Mouse (Mus musculus): Measurements from ENCODE around the gene Pip5k1a. TPM values are rescaled to one million over a fixed set of nuclear protein-coding genes. Genes with fewer than 3 reads are reported as not detected.

The Pip5k1a gene
- polyA plus RNA-seq, 1 experiment = 15.3 TPM

DNA sequence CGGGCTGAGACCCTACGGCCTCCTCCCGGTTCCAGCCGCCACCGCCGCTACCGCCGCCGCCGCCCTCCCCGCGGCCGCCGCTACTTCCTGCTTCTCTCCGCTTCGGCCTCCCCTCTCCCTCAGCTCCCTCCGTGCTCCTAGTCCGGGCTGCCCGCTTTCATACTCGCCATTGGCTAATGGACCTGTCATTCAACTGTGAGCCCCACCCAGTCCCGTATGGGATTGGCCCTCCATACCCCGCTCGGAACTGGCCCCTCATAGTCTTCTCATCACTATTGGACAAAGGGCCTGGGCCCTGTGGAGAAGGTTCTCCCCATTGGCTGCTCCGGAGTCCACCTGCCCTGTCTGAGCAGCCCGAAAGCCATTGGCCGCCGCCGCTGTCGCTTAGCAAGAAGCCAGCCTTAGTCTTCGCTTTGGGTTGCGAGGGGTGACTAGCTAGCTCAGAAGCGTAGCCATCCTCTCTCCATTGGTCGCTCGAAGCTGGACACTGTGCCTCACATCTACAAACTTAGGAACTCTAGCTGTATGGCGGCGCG, 91.3 kb downstream of the Pip5k1a start, which contains the start of gene Zfp687:
Gene Zfp687, minus strand, starts transcription at position 112 of the 536 bp plus-strand sequence.
- no peaks in the 10 kb centered on the region for H3K36me3 ChIP-seq (ENCODE audit: control insufficient read depth, insufficient read depth, low read length)
- peak within 1 kb of the TSS; percentile 93 for H3K27ac ChIP-seq (ENCODE audit: insufficient read depth, low read depth, low read length)
- H3K4me1 ChIP-seq (ENCODE audit: control insufficient read depth, insufficient read depth, low read length) = peaks cover 5% of the 10 kb centered on the region; the same call in 1 of the 2 replicates
- WGBS = under 1% methylated on average over 37 of the region's 37 CpGs
- peak; percentile 100 for DNase-seq
- no peak for TF ChIP-seq CTCF (conservative IDR thresholded peaks at IDR 0.05; ENCODE audit: insufficient read depth, insufficient read length, low read depth, low read length)
- peak; percentile 76 for TF ChIP-seq POLR2A (IDR thresholded peaks at IDR 0.05; ENCODE audit: low read depth, low read length)
- H3K4me3 ChIP-seq (ENCODE audit: insufficient read depth, low read depth, low read length) = peak within 1 kb of the TSS; percentile 76
- H3K27me3 ChIP-seq (replicated peaks; ENCODE audit: control insufficient read depth, insufficient read depth, low read length) = no peaks in the 10 kb centered on the region

DNA sequence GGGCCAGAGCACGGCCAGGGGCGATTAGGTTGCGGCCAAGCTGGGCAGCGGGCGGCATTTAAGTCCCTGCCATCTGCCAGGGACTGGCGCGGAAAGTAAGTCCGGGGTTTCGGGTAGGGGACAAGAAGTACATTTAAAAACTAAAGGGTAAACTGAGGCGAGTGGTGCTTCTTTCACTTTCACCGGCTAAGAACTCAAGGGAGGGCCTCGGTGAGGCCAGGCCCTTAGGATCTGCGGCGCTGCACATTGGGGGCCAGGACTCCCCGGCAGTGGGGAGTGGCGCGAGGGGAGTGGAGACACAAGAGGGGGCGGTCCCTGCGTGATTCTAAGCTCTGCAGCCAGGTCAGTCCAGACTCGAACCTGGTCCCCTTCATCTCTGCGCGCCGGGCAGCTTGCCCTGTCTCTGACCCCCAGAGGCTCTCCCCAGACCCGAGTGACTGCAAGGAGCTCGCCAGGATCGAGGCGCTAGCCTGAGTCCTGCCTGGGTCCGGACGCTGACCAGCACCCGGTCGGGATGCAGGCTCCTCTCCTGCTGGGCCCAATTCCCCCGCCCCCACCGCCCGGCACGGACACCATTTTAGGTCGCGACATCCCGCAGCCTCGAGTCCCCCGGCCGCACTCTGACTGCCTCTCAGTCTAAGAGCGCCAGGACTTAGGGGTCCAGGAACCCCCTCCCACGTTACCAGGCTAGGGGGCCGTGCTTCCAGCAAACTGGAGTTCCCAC, 92.1 kb downstream of the Pip5k1a start:
- 2% methylated on average over 44 of the region's 44 CpGs for WGBS
- Histone ChIP-seq H3K27ac (ENCODE audit: insufficient read depth, low read depth, low read length) (peak overlapping the region; percentile 35; the same call in 1 of the 2 replicates), H3K4me1 (ENCODE audit: control insufficient read depth, insufficient read depth, low read length) (peaks cover 5% of the 10 kb centered on the region; the same call in 1 of the 2 replicates), H3K4me3 (ENCODE audit: insufficient read depth, low read depth, low read length) (peak overlapping the region; percentile 65), H3K36me3 (ENCODE audit: control insufficient read depth, insufficient read depth, low read length) (no peaks in the 10 kb centered on the region), H3K27me3 (replicated peaks; ENCODE audit: control insufficient read depth, insufficient read depth, low read length) (no peaks in the 10 kb centered on the region)
- peak; percentile 43 for DNase-seq
- TF ChIP-seq CTCF (conservative IDR thresholded peaks at IDR 0.05; ENCODE audit: insufficient read depth, insufficient read length, low read depth, low read length) (no peak), POLR2A (IDR thresholded peaks at IDR 0.05; ENCODE audit: low read depth, low read length) (no peak)

- Histone ChIP-seq H3K27ac (ENCODE audit: insufficient read depth, low read depth, low read length) (peak overlapping the region; percentile 35; the same call in 1 of the 2 replicates), H3K27me3 (replicated peaks; ENCODE audit: control insufficient read depth, insufficient read depth, low read length) (no peaks in the 10 kb centered on the region), H3K36me3 (ENCODE audit: control insufficient read depth, insufficient read depth, low read length) (no peaks in the 10 kb centered on the region), H3K4me3 (ENCODE audit: insufficient read depth, low read depth, low read length) (peak overlapping the region; percentile 65), H3K4me1 (ENCODE audit: control insufficient read depth, insufficient read depth, low read length) (peaks cover 5% of the 10 kb centered on the region; the same call in 1 of the 2 replicates)
- peak; percentile 19 for DNase-seq
- TF ChIP-seq CTCF (conservative IDR thresholded peaks at IDR 0.05; ENCODE audit: insufficient read depth, insufficient read length, low read depth, low read length) (0 out of 2 replicates have a peak, but pooled peaks have one; percentile 26), POLR2A (IDR thresholded peaks at IDR 0.05; ENCODE audit: low read depth, low read length) (no peak)
- WGBS = 23% methylated on average over 13 of the region's 13 CpGs
These were observed 92.9 kb downstream of the Pip5k1a start for GRCm38 (mm10) chr3:95013699-95014427.

GRCm38 (mm10) chr3:95012982-95013381, 93.7 kb downstream of the Pip5k1a start:
- Histone ChIP-seq H3K4me3 (ENCODE audit: insufficient read depth, low read depth, low read length) (no peak overlapping the region), H3K27me3 (replicated peaks; ENCODE audit: control insufficient read depth, insufficient read depth, low read length) (no peaks in the 10 kb centered on the region)

DNA sequence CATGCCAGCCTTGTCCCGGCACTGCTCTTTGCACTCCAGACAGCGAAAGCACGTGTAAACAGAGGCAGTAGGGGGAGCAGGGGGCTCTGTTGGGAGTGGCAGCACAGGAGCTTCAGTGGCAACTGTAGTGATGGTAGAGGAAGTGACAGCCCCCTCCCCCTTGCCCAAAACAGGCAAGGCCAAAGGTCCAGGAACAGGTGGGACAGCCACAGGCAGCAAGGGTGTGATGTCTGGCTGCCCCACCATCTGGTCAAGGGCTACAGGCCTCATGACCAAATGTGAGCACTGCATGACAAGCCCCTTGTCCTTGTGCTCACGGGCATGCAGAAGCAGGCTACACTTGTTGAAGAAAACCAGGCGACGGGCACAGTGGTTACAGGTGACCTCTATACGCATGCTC, 96.3 kb downstream of the Pip5k1a start:
- 83% methylated on average over 7 of the region's 7 CpGs for WGBS
- Histone ChIP-seq H3K4me1 (ENCODE audit: control insufficient read depth, insufficient read depth, low read length) (peaks cover 3% of the 10 kb centered on the region; the same call in 1 of the 2 replicates), H3K36me3 (ENCODE audit: control insufficient read depth, insufficient read depth, low read length) (no peaks in the 10 kb centered on the region), H3K27me3 (replicated peaks; ENCODE audit: control insufficient read depth, insufficient read depth, low read length) (no peaks in the 10 kb centered on the region), H3K27ac (ENCODE audit: insufficient read depth, low read depth, low read length) (no peak overlapping the region), H3K4me3 (ENCODE audit: insufficient read depth, low read depth, low read length) (no peak overlapping the region)
- TF ChIP-seq POLR2A (IDR thresholded peaks at IDR 0.05; ENCODE audit: low read depth, low read length) (no peak), CTCF (conservative IDR thresholded peaks at IDR 0.05; ENCODE audit: insufficient read depth, insufficient read length, low read depth, low read length) (no peak)
- no peak for DNase-seq

More at GRCm38 (mm10) chr3:95012982-95013381, 93.7 kb downstream of the Pip5k1a start:
- no peak overlapping the region for H3K27ac ChIP-seq (ENCODE audit: insufficient read depth, low read depth, low read length)
- TF ChIP-seq POLR2A (IDR thresholded peaks at IDR 0.05; ENCODE audit: low read depth, low read length) (no peak), CTCF (conservative IDR thresholded peaks at IDR 0.05; ENCODE audit: insufficient read depth, insufficient read length, low read depth, low read length) (no peak)
- WGBS = 80% methylated on average over 3 of the region's 3 CpGs
- peaks cover 5% of the 10 kb centered on the region; the same call in 1 of the 2 replicates for H3K4me1 ChIP-seq (ENCODE audit: control insufficient read depth, insufficient read depth, low read length)
- no peaks in the 10 kb centered on the region for H3K36me3 ChIP-seq (ENCODE audit: control insufficient read depth, insufficient read depth, low read length)
- no peak for DNase-seq

Other genes starting within 250 kb of the Pip5k1a start
- gene Psmb4, start 220.0 kb downstream of the Pip5k1a start, polyA plus RNA-seq (2012; rRNA removed) = 235 and 307 TPM in 2 replicates
- gene Selenbp1, start 173.9 kb downstream of the Pip5k1a start, polyA plus RNA-seq (2012; rRNA removed) = 785 and 803 TPM in 2 replicates
- gene Rfx5, start 152.9 kb downstream of the Pip5k1a start, polyA plus RNA-seq (2012; rRNA removed) = 10.3 and 12.8 TPM in 2 replicates
- 35.9 and 41.7 TPM in 2 replicates for gene Pi4kb, start 132.2 kb downstream of the Pip5k1a start, polyA plus RNA-seq (2012; rRNA removed)
- gene Zfp687, start 91.5 kb downstream of the Pip5k1a start, polyA plus RNA-seq (2012; rRNA removed) = 16.3 and 18.5 TPM in 2 replicates
- 136 TPM in 2 replicates for gene Psmd4, start 64.3 kb downstream of the Pip5k1a start, polyA plus RNA-seq (2012; rRNA removed)
- gene Vps72, start 4.1 kb upstream of the Pip5k1a start, polyA plus RNA-seq (2012; rRNA removed) = 45.6 and 47.1 TPM in 2 replicates
- 0.19 and 3.1 TPM in 2 replicates for gene Tmod4, start 17.5 kb upstream of the Pip5k1a start, polyA plus RNA-seq (2012; rRNA removed)
- gene Scnm1, start 27.1 kb upstream of the Pip5k1a start, polyA plus RNA-seq (2012; rRNA removed) = 46.7 and 50.8 TPM in 2 replicates
- 10.2 and 11.3 TPM in 2 replicates for gene Lysmd1, start 27.2 kb upstream of the Pip5k1a start, polyA plus RNA-seq (2012; rRNA removed)
- gene Tnfaip8l2, start 35.4 kb upstream of the Pip5k1a start, polyA plus RNA-seq (2012; rRNA removed) = 4.1 and 6.8 TPM in 2 replicates
- 8.0 and 8.5 TPM in 2 replicates for gene Sema6c, start 53.5 kb upstream of the Pip5k1a start, polyA plus RNA-seq (2012; rRNA removed)
- 9.8 and 10.6 TPM in 2 replicates for gene Gabpb2, start 111.0 kb upstream of the Pip5k1a start, polyA plus RNA-seq (2012; rRNA removed)
- gene Cdc42se1, start 121.8 kb upstream of the Pip5k1a start, polyA plus RNA-seq (2012; rRNA removed) = 77.5 and 83.7 TPM in 2 replicates
- gene Mllt11, start 125.2 kb upstream of the Pip5k1a start, polyA plus RNA-seq (2012; rRNA removed) = 30.6 and 31.4 TPM in 2 replicates
- gene Gm128, start 134.7 kb upstream of the Pip5k1a start, polyA plus RNA-seq (2012; rRNA removed) = 5.9 TPM in 2 replicates
- gene Bnipl, start 144.3 kb upstream of the Pip5k1a start, polyA plus RNA-seq (2012; rRNA removed) = 0.09 and 0.41 TPM in 2 replicates
- 120 and 155 TPM in 2 replicates for gene Mindy1, start 174.4 kb upstream of the Pip5k1a start, polyA plus RNA-seq (2012; rRNA removed)
- gene Prune1, start 175.1 kb upstream of the Pip5k1a start, polyA plus RNA-seq (2012; rRNA removed) = 25.6 and 27.0 TPM in 2 replicates
- gene Anxa9, start 200.2 kb upstream of the Pip5k1a start, polyA plus RNA-seq (2012; rRNA removed) = 5.6 and 6.3 TPM in 2 replicates
- gene Cers2, start 207.9 kb upstream of the Pip5k1a start, polyA plus RNA-seq (2012; rRNA removed) = 143 and 173 TPM in 2 replicates

Measured in kidney, adult 2 months (tissue).